Mouse (Mus musculus): ENCODE results near the gene Hist1h1c.

GRCm38 (mm10) chr13:23757211-23757773, 18.7 kb downstream of the Hist1h1c start:
- peak; percentile 40; the same call in 1 of the 2 replicates for TF ChIP-seq EP300 (IDR thresholded peaks at IDR 0.05; ENCODE audit: low read depth)
- no peak for TF ChIP-seq CTCF (IDR thresholded peaks at IDR 0.05; ENCODE audit: low read depth)
